Mouse (Mus musculus) hindbrain, postnatal 0 days (tissue): Measurements from ENCODE around the gene Cda. TPM values are rescaled to one million over a fixed set of nuclear protein-coding genes. Genes with fewer than 3 reads are reported as not detected.
A peak's percentile ranks its signal among the peaks of the same experiment; 100 is the strongest.
"Not testable (repeated sequence)": the region's sequence is repeated elsewhere in the genome, so short reads cannot be mapped to it uniquely, and the experiment has no call there.

Experiments used
- ATAC-seq: fragments of 200-750 bp; cut with Nextera tagmentation; 2 replicates; pipeline ENCODE4 v1.8.0; 2017; ENCODE audit warnings: mild to moderate bottlenecking, moderate TSS enrichment, moderate library complexity
- DNase-seq: peaks from one replicate; pipeline ENCODE4 v3.0.0-alpha.2; 2015; ENCODE audit warnings: low spot score
- H3K27ac ChIP-seq: fragments of 300-500 bp; sonication (generic); 2 replicates; pipeline ENCODE4 v1.5.1; 2014; ENCODE audit warnings: mild to moderate bottlenecking
- H3K27me3 ChIP-seq: fragments of 300-500 bp; sonication (generic); 2 replicates; pipeline ENCODE4 v1.6.1; 2014; ENCODE audit warnings: low read length, mixed read lengths; ENCODE audit not compliant: insufficient read depth
- H3K36me3 ChIP-seq: fragments of 300-500 bp; sonication (generic); 2 replicates; pipeline ENCODE4 v1.6.1; 2014; ENCODE audit warnings: low read length, mixed read lengths; ENCODE audit not compliant: insufficient read depth
- H3K4me1 ChIP-seq: fragments of 300-500 bp; sonication (generic); 2 replicates; pipeline ENCODE4 v1.6.1; 2014; ENCODE audit warnings: antibody characterized with exemption, low read length, mixed read lengths; ENCODE audit not compliant: insufficient read depth
- H3K4me2 ChIP-seq: fragments of 300-500 bp; sonication (generic); 2 replicates; pipeline ENCODE4 v1.6.1; 2014; ENCODE audit warnings: low read depth, mild to moderate bottlenecking, low read length, moderate library complexity, mixed read lengths
- H3K4me3 ChIP-seq: fragments of 300-500 bp; sonication (generic); 2 replicates; pipeline ENCODE4 v1.5.1; 2014; ENCODE audit warnings: low read length
- H3K9ac ChIP-seq: fragments of 300-500 bp; sonication (generic); replicated peaks from 2 replicates; pipeline ENCODE4 v1.6.1; 2014; ENCODE audit warnings: mild to moderate bottlenecking, low read length, moderate library complexity, mixed read lengths
- H3K9me3 ChIP-seq: fragments of 300-500 bp; sonication (generic); 2 replicates; pipeline ENCODE4 v1.6.1; 2016; ENCODE audit warnings: low read length, mixed read lengths
- CTCF ChIP-seq: IDR thresholded peaks from 2 replicates; pipeline ENCODE4 v1.5.1; 2016; ENCODE audit warnings: antibody characterized with exemption, control low read depth, low read depth
- WGBS: fragments of 180-500 bp; shearing (Covaris S2); extraction: QIAGEN DNeasy Blood & Tissue Kit; methylation state at CpG from one replicate; pipeline ENCODE4 v1.1.7; 2014; 5-methylcytosine and 5-hydroxymethylcytosine counted together
- polyA plus RNA-seq: library from polyadenylated mRNA; unstranded; fragments of >200 nt; fragmentation: Nextera tagmentation; extraction: Ambion mirVana; gene quantifications from 2 replicates; pipeline ENCODE4 v1.2.1, GENCODE M21; 2015
- total RNA-seq: library from RNA; depleted of rRNA; stranded (reverse); fragments of >200 nt; gene quantifications from 2 replicates; pipeline ENCODE4 v1.2.3, GENCODE M21; 2014

The Cda gene
- total and polyA plus RNA-seq, 2 experiments from 2014 or later: 12.1 to 20.5 TPM

DNA sequence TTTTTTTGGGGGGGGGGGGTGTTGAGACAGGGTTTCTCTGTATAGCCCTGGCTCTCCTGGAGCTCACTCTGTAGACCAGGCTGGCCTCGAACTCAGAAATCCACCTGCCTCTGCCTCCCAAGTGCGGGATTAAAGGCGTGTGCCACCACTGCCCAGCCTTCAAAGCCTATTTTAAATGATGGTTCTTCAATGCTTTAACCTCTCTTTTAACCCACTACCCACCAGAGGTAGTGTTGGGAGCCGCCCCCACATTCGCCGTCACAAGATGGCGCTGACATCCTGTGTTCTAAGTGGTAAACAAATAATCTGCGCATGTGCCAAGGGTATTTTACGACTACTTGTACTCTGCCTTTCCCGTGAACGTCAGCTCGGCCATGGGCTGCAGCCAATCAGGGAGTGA lies 40.6 kb downstream of the Cda start:
- peak; percentile 15; the same call in 1 of the 2 replicates for TF ChIP-seq CTCF
- not testable (repeated sequence) for H3K9ac ChIP-seq, H3K27me3 ChIP-seq, H3K36me3 ChIP-seq, H3K4me1 ChIP-seq, H3K4me2 ChIP-seq, DNase-seq, H3K4me3 ChIP-seq, H3K9me3 ChIP-seq, ATAC-seq
- 56% methylated on average over 7 of the region's 12 CpGs for WGBS
- H3K27ac ChIP-seq: peak overlapping the region; percentile 26; the same call in 1 of the 2 replicates

DNA sequence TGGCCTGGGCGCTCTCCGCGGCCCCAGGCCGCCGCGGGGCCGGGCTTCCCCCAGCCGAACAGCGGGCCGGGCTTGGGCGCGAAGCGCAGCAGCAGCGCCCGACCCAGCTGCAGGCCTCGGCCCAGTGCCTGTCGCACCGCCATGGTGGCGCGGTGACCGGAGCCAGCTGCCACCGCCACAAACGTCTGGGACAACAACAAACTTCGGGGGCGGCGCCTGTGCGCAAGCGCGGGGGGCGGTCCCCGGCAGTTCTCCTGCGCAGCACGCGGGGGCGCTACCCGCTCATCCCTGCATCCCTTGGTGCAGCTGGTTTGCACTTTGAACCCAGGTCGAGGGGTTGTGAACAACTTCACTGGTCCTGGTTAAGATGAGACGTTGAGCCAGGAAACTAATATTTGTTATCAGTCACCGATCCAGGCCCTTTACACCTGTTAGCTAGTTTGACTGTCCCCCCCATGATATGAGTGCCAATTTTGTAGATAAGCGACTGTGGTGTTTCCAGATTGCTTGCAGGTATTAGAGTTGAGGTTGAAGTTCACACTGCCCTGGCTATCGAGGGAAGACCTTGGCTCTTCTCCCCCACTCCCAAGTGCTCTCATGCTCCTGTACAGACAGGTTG lies 41.6 kb downstream of the Cda start, which contains the start of gene Pink1:
Gene Pink1 (minus strand): TSS at position 231 of the 619 bp plus-strand sequence.
- Histone ChIP-seq H3K27ac (peak within 1 kb of the TSS; percentile 99), H3K4me3 (peak within 1 kb of the TSS; percentile 70), H3K4me1 (no peaks in the 10 kb centered on the region), H3K36me3 (no peaks in the 10 kb centered on the region), H3K4me2 (peak within 1 kb of the TSS; percentile 65), H3K9me3 (no peaks in the 10 kb centered on the region), H3K27me3 (no peaks in the 10 kb centered on the region), H3K9ac (peak within 1 kb of the TSS; percentile 94)
- WGBS: 4% methylated on average over 37 of the region's 41 CpGs
- DNase-seq (peak; percentile 92), ATAC-seq (peak; percentile 70)
- TF ChIP-seq CTCF: peak; percentile 81

DNA sequence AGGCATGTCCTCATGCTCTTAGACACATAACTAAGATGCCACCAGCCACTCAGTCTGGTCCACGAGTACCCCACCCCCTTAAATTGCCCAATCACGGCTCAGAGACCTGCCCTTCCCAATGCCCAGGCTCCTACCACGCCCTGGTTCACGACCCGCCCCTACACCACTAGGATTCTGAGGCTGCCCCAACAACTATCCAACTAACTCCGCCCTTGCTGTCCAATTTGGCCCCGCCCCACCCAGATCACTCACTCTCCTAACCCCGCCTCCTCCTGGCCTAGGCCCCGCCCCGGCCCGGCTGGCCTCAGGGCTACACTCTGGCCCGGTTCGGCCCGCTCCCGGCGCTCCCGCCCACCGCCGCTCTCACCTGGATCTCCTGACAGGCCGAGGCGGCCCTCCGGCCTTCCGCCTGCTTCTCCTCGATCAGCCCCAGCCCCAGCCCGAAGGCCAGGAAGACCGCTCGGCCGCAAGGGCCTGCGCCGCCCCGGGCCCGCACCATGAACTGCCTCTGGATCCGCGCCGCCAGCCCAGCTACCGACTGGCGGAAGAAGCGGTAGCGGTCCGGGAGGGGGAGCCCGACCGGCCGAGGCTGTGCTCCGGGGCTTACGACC lies 42.2 kb downstream of the Cda start:
- Histone ChIP-seq H3K4me1 (no peaks in the 10 kb centered on the region), H3K9ac (peak overlapping the region; percentile 94), H3K27me3 (no peaks in the 10 kb centered on the region), H3K27ac (peak overlapping the region; percentile 99), H3K4me3 (peak overlapping the region; percentile 70), H3K36me3 (no peaks in the 10 kb centered on the region), H3K4me2 (peak overlapping the region; percentile 65), H3K9me3 (no peaks in the 10 kb centered on the region)
- no peak for TF ChIP-seq CTCF
- ATAC-seq (peak; percentile 88), DNase-seq (peak; percentile 91)
- under 1% methylated on average over 44 of the region's 45 CpGs for WGBS

DNA sequence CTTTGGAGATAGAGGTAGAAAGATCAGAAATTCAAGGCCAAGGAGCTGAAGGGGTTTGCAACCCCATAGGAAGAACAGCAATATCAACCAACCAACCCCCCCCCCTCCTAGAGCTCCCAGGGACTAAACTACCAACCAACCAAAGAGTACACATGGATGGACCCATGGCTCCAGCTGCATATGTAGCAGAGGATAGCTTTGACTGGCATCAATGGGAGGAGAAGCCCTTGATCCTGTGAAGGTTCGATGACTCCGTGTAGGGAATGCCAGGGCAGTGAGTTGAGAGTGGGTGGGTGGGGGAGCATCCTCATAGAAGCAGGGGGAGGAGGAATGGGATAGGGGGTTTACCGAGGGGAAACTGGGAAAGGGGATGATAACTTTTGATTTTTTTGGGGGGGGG lies 43.3 kb downstream of the Cda start:
- H3K4me1 ChIP-seq: no peaks in the 10 kb centered on the region
- 0 out of 2 replicates have a peak, but pooled peaks cover 3% of the 10 kb centered on the region for H3K36me3 ChIP-seq
- DNase-seq: no peak
- no peak overlapping the region for H3K4me2 ChIP-seq
- ATAC-seq: no peak
- H3K9ac ChIP-seq: no peak overlapping the region
- H3K9me3 ChIP-seq: no peaks in the 10 kb centered on the region
- no peak overlapping the region for H3K27ac ChIP-seq
- no peak for TF ChIP-seq CTCF
- H3K4me3 ChIP-seq: no peak overlapping the region
- 94% methylated on average over 3 of the region's 3 CpGs for WGBS
- H3K27me3 ChIP-seq: no peaks in the 10 kb centered on the region

DNA sequence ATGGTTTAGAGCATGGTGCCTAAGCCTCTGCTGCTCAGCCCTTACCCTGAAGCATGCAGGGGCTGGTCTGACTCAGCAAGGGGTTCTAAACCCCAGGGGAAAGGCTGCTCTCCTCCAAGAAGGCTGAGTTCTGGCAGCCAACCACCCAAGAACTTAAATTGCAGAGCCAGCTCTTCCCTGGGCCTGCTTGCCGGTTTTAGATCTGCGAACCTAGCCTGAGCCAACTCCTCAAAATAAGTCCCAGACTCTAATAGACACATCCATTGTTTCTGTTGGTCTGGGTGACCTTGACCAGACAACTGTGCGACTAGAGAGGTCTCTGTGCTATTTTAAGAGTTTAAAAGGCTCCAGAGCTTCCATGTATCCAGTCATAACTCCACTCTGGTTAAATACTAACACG lies 44.0 kb downstream of the Cda start:
- no peak overlapping the region for H3K4me2 ChIP-seq
- H3K27me3 ChIP-seq: no peaks in the 10 kb centered on the region
- DNase-seq (no peak), ATAC-seq (no peak)
- no peaks in the 10 kb centered on the region for H3K9me3 ChIP-seq
- H3K9ac ChIP-seq: no peak overlapping the region
- WGBS: 66% methylated on average over 4 of the region's 4 CpGs
- 0 out of 2 replicates have a peak, but pooled peaks cover 3% of the 10 kb centered on the region for H3K36me3 ChIP-seq
- H3K27ac ChIP-seq: no peak overlapping the region
- TF ChIP-seq CTCF: no peak
- no peak overlapping the region for H3K4me3 ChIP-seq
- H3K4me1 ChIP-seq: no peaks in the 10 kb centered on the region

DNA sequence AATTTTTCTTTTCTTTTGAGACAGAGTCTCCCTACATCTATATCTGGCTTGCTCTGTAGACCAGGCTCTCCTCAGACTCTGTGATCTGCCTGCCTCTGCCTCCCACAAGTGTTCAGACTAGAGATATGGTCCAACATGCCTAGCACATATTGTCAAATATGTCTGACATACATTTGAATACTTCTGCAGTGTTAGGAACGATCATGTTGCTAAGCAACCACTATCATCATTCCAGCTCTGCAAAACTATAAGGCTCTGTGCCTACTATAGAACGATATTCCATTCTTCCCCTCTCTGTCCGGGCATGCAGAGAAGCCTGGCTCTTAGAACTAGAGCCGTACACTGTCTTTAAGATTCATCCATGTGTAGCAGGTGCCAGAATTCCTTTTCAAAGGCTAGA lies 45.1 kb downstream of the Cda start:
- no peak for TF ChIP-seq CTCF
- Histone ChIP-seq H3K9ac (no peak overlapping the region), H3K36me3 (0 out of 2 replicates have a peak, but pooled peaks cover 4% of the 10 kb centered on the region), H3K4me3 (no peak overlapping the region), H3K27ac (no peak overlapping the region), H3K27me3 (no peaks in the 10 kb centered on the region), H3K4me1 (no peaks in the 10 kb centered on the region), H3K9me3 (no peaks in the 10 kb centered on the region), H3K4me2 (no peak overlapping the region)
- ATAC-seq (no peak), DNase-seq (no peak)
- WGBS: 17% methylated on average over 4 of the region's 4 CpGs

DNA sequence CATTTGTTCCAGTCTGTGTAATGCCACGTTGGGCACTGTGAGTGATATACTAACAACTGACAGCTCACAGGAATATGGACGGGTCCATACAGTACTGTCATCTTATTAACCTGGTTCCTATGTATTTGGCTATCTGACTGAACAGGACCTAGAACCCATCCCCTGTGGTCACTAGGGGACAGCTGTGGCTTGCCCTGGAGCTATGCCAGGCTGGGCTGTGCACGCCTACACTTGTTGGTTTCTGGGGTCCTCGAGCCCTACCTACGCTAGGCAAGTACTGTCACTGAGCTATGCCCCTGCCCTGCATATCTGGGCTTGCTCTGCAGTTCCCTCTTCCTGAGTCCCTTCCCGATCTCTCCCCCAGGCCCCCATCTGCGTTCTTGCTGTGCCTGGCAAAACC lies 46.3 kb downstream of the Cda start:
- ATAC-seq (no peak), DNase-seq (no peak)
- Histone ChIP-seq H3K4me2 (no peak overlapping the region), H3K27ac (no peak overlapping the region), H3K9me3 (no peaks in the 10 kb centered on the region), H3K4me1 (no peaks in the 10 kb centered on the region), H3K36me3 (peaks cover 15% of the 10 kb centered on the region; the same call in 1 of the 2 replicates), H3K4me3 (no peak overlapping the region), H3K9ac (no peak overlapping the region), H3K27me3 (no peaks in the 10 kb centered on the region)
- WGBS: 72% methylated on average over 7 of the region's 7 CpGs
- TF ChIP-seq CTCF: no peak
